Mouse (Mus musculus) forebrain, embryonic 14.5 days (tissue): Measurements from ENCODE around the gene Casp3. TPM values are rescaled to one million over a fixed set of nuclear protein-coding genes. Genes with fewer than 3 reads are reported as not detected.
A peak's percentile ranks its signal among the peaks of the same experiment; 100 is the strongest.

Experiments used
- ATAC-seq: fragments of 200-750 bp; cut with Nextera tagmentation; 2 replicates; pipeline ENCODE4 v1.8.0; 2017; ENCODE audit warnings: mild to moderate bottlenecking, moderate library complexity
- DNase-seq: peaks from one replicate; pipeline ENCODE4 v3.0.0-alpha.2; 2015; ENCODE audit warnings: low spot score
- H3K27ac ChIP-seq: fragments of 300-500 bp; sonication (generic); 2 replicates; pipeline ENCODE4 v1.5.1; 2014; ENCODE audit warnings: low read depth, mild to moderate bottlenecking, control low read depth, low read length, moderate library complexity
- H3K27me3 ChIP-seq: fragments of 300-500 bp; sonication (generic); replicated peaks from 2 replicates; pipeline ENCODE4 v1.6.1; 2014; ENCODE audit warnings: low read length, control low read depth, mixed read lengths; ENCODE audit not compliant: control insufficient read depth, insufficient read depth
- H3K36me3 ChIP-seq: fragments of 300-500 bp; sonication (generic); 2 replicates; pipeline ENCODE4 v1.6.1; 2014; ENCODE audit warnings: low read length, control low read depth; ENCODE audit not compliant: control insufficient read depth, insufficient read depth
- H3K4me1 ChIP-seq: fragments of 300-500 bp; sonication (generic); 2 replicates; pipeline ENCODE4 v1.6.1; 2014; ENCODE audit warnings: antibody characterized with exemption, low read length, control low read depth; ENCODE audit not compliant: control insufficient read depth, insufficient read depth
- H3K4me2 ChIP-seq: fragments of 300-500 bp; sonication (generic); 2 replicates; pipeline ENCODE4 v1.6.1; 2014; ENCODE audit warnings: mild to moderate bottlenecking, control low read depth, low read length
- H3K4me3 ChIP-seq: fragments of 300-500 bp; sonication (generic); 2 replicates; pipeline ENCODE4 v1.5.1; 2014; ENCODE audit warnings: low read depth, low read length, control low read depth
- H3K9ac ChIP-seq: fragments of 300-500 bp; sonication (generic); 2 replicates; pipeline ENCODE4 v1.6.1; 2014; ENCODE audit warnings: mild to moderate bottlenecking, low read length, control low read depth, moderate library complexity
- H3K9me3 ChIP-seq: fragments of 300-500 bp; sonication (generic); replicated peaks from 2 replicates; pipeline ENCODE4 v1.6.1; 2016; ENCODE audit warnings: low read length, control low read depth, mixed read lengths; ENCODE audit not compliant: control insufficient read depth
- WGBS: fragments of 180-500 bp; shearing (Covaris S2); extraction: QIAGEN DNeasy Blood & Tissue Kit; methylation state at CpG from one replicate; pipeline ENCODE4 v1.1.7; 2014; 5-methylcytosine and 5-hydroxymethylcytosine counted together
- polyA plus RNA-seq: library from polyadenylated mRNA; unstranded; fragments of >200 nt; fragmentation: Nextera tagmentation; extraction: Ambion mirVana; gene quantifications from 2 replicates; pipeline ENCODE4 v1.2.1, GENCODE M21; 2014

Casp3 gene
- polyA plus RNA-seq, result 227 and 252 TPM in 2 replicates

DNA sequence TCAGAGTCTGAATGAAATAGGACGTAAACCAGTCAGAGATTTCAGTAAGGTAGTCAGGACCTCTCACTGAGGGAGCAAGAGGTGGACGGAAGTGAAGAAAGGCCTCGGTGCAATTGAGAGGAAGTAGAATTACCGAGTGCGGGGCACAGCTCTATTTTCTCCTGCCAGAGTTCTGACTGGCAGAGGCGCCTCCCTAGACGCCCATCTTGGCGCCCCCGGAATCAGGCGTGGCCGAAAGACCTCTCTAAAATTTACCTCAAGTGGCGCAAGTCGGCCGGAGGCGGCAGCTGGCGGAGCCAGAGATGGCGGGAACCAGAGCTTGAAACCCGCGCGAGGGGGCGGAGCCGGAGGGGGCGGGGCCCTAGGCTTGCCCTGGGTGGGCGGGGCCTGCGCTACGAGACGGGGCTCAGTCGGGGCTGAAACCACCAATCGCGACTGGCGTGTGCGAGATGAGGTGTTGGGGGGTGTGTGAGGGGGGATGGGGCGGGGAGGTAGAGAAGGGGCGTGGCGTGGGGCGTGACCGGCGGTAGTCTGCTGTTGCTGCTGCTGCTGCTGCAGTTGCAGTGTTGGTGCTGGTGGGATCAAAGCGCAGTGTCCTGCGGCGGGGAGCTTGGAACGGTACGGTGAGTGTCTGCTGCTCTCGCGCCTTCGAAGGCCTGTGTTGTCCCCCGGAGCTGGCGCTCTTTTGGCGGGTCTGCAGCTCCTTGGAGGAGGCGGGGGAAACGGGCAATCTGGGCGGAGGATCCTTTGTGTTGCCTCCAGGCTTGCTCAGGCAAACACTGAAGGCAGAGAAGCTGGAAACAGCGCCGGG is at the start of gene Casp3, which contains the start of gene Primpol:
Casp3 (plus strand) TSS at position 413 of the 811 bp plus-strand sequence.
Primpol (minus strand) TSS at position 334 of the 811 bp plus-strand sequence.
- H3K4me3 ChIP-seq, result peak within 1 kb of the TSS; percentile 79
- H3K9ac ChIP-seq, result peak within 1 kb of the TSS; percentile 98
- no peaks in the 10 kb centered on the region for H3K36me3 ChIP-seq
- peaks cover 12% of the 10 kb centered on the region for H3K4me1 ChIP-seq
- H3K4me2 ChIP-seq, result peak within 1 kb of the TSS; percentile 96
- no peaks in the 10 kb centered on the region for H3K27me3 ChIP-seq
- under 1% methylated on average over 54 of the region's 54 CpGs for WGBS
- H3K27ac ChIP-seq, result peak within 1 kb of the TSS; percentile 96
- ATAC-seq, result peak; percentile 98
- no peaks in the 10 kb centered on the region for H3K9me3 ChIP-seq
- DNase-seq, result peak; percentile 98

DNA sequence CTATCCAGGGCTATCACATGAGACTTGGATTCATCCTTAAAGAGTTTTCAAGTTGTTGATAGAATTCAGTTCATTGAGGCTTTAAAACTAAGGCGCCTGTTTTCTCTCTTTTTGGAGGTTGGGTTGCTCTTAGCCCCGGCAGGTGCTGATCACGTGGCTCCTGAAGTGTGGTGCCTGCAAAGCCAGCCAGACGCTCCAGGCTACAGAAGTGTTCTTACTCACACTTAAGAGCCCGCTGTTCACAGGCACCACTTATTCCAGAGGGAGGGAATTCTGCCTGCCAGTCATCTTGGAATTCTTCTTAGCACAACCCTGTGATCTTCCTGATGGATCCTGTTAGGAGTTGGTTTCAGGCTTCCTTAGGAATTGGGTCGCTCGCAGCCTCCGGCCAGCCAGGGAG is 49.1 kb upstream of the Casp3 start:
- Histone ChIP-seq H3K4me2 (no peak overlapping the region), H3K4me1 (no peaks in the 10 kb centered on the region; the same call in 1 of the 2 replicates), H3K36me3 (peaks cover 17% of the 10 kb centered on the region), H3K9me3 (no peaks in the 10 kb centered on the region), H3K27ac (no peak overlapping the region), H3K27me3 (no peaks in the 10 kb centered on the region), H3K4me3 (no peak overlapping the region), H3K9ac (no peak overlapping the region)
- WGBS, result 90% methylated on average over 8 of the region's 8 CpGs
- no peak for ATAC-seq
- no peak for DNase-seq

DNA sequence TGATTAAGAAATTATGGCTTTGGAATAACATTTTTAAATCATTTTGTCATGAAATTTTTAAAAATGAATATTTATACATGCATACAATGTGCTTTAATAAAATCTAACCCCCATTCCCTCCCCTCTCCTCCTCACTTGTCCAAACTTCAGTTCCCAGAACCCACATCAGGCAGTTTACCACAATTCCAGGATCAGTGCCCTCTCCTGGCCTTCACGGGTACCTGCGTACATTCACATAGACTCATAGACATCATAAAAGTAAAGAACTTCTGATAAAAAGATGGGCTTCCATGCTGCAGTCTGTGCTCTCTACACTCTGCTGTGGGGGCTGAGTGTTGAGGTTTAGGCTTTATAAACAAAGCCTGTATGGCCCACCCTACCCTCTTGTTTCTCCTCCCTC is 48.1 kb upstream of the Casp3 start:
- 81% methylated on average over 2 of the region's 2 CpGs for WGBS
- no peaks in the 10 kb centered on the region for H3K9me3 ChIP-seq
- H3K4me1 ChIP-seq, result no peaks in the 10 kb centered on the region; the same call in 1 of the 2 replicates
- no peaks in the 10 kb centered on the region for H3K27me3 ChIP-seq
- no peak for ATAC-seq
- peak; percentile 16 for DNase-seq
- no peak overlapping the region for H3K4me3 ChIP-seq
- no peak overlapping the region for H3K27ac ChIP-seq
- H3K9ac ChIP-seq, result no peak overlapping the region
- H3K36me3 ChIP-seq, result peaks cover 23% of the 10 kb centered on the region
- no peak overlapping the region for H3K4me2 ChIP-seq

DNA sequence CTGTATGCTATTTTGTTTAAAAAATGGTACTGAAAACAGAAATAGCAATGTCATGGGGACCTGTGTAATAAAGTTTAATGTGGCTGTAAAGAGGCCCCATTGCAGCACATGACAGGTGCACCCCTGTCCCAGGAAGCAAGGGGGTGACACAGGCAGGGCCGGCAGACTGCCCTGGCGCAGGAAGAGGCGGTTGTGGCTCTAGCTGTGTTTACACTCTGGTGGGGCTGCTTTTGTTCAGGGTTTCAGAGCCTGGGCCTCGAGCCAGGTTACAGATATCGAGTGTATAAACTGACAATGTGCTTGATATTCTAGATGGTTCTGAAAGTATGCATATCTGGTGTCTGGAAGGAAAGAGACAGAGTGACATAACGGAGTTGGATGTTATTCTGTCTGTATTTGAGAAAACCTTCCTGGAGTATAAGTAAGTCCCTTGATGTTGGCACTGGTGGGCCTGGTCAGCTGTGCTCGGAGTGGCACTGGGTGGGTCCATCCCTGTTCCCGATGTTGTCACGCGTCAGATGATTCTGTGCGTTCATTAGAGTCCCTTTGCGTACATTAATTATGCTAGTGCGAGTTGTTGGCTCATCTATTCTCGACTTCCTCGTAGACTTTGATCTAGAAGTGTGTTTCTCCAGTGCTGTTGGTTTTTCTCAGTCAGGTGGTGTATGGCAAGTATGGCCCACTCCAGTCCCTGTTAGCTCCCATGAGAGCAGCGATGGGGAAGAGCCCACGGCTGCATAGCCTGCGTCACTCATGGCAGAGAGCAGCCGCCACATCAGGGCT is 47.2 kb upstream of the Casp3 start:
- Histone ChIP-seq H3K9ac (no peak overlapping the region), H3K9me3 (no peaks in the 10 kb centered on the region), H3K27ac (no peak overlapping the region), H3K36me3 (peaks cover 27% of the 10 kb centered on the region), H3K4me1 (no peaks in the 10 kb centered on the region; the same call in 1 of the 2 replicates), H3K27me3 (no peaks in the 10 kb centered on the region), H3K4me3 (no peak overlapping the region), H3K4me2 (no peak overlapping the region)
- 86% methylated on average over 19 of the region's 19 CpGs for WGBS
- no peak for ATAC-seq
- no peak for DNase-seq

DNA sequence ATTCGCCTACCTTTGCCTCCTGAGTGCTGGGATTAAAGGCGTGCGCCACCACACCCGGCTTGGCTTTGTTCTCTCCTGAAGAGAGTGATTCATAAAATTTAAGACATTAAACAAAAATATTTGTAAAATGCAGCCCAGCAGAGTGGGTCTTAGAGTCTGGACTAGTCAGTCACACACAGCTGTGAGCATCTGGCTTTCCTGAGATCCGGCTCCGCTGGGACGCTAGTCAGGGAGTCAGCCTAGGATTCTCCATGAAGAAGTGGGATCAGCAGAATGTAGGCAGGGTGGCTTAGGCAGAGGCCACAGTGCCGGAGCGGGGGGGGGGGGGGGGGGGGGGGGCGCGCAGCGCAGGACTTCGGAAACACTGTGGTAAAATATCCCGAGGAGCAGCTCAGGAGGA is 46.4 kb upstream of the Casp3 start:
- H3K27me3 ChIP-seq, result no peaks in the 10 kb centered on the region
- no peaks in the 10 kb centered on the region; the same call in 1 of the 2 replicates for H3K4me1 ChIP-seq
- H3K4me2 ChIP-seq, result no peak overlapping the region
- no peak overlapping the region for H3K4me3 ChIP-seq
- H3K27ac ChIP-seq, result no peak overlapping the region
- peaks cover 31% of the 10 kb centered on the region for H3K36me3 ChIP-seq
- no peak for ATAC-seq
- no peaks in the 10 kb centered on the region for H3K9me3 ChIP-seq
- no peak overlapping the region for H3K9ac ChIP-seq
- DNase-seq, result no peak
- WGBS, result 94% methylated on average over 10 of the region's 14 CpGs

DNA sequence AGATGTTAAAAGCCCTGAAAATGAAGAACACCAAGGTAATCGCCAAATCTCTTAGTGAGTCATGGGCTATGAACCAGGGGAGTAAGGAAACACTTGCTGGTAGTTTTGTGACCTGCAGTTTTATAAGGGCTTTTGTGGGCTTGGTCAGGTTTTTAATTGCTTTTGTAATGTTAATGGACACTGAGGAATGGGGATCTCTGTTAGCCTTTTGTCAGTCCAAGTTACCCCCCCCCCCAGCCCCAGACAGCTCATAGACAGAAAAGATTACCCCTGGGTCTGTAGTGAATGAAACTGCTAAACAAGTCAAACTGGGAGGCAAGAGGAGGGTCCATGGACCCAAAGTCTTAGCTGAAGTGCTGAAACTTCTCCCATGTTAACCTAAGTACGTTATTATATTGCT is 43.6 kb upstream of the Casp3 start:
- Histone ChIP-seq H3K36me3 (peaks cover 48% of the 10 kb centered on the region), H3K9ac (no peak overlapping the region)

DNA sequence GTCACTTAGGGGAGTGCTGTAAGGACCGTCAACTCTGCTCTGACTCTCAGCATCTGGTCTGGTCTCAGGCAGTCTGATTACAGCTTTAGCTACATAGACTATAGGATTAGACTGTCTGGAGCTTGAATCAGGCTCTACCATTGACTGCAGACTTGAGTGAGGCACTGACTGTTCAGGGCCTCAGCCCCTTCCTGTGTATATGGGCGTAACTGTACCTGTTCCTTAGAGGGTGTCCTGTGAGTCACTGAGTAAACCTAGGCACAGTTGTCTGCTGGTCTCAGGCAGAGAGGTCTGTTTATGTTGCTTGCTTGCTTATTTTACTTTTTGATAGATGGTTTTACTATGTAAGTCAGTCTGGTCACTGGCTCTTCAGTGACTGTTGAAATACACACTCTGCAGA is 43.1 kb upstream of the Casp3 start:
- Histone ChIP-seq H3K4me2 (no peak overlapping the region), H3K4me3 (no peak overlapping the region), H3K27me3 (no peaks in the 10 kb centered on the region), H3K9me3 (no peaks in the 10 kb centered on the region), H3K36me3 (peaks cover 52% of the 10 kb centered on the region), H3K27ac (no peak overlapping the region), H3K9ac (no peak overlapping the region), H3K4me1 (no peaks in the 10 kb centered on the region; the same call in 1 of the 2 replicates)
- DNase-seq (no peak), ATAC-seq (no peak)
- 97% methylated on average over 2 of the region's 2 CpGs for WGBS

More for the DNA sequence above, 43.6 kb upstream of the Casp3 start:
- no peaks in the 10 kb centered on the region for H3K27me3 ChIP-seq
- no peak overlapping the region for H3K4me3 ChIP-seq
- H3K9me3 ChIP-seq, result no peaks in the 10 kb centered on the region
- no peak overlapping the region for H3K4me2 ChIP-seq
- H3K4me1 ChIP-seq, result no peaks in the 10 kb centered on the region; the same call in 1 of the 2 replicates
- H3K27ac ChIP-seq, result no peak overlapping the region
- no peak for ATAC-seq
- 77% methylated on average over 2 of the region's 2 CpGs for WGBS
- DNase-seq, result no peak

DNA sequence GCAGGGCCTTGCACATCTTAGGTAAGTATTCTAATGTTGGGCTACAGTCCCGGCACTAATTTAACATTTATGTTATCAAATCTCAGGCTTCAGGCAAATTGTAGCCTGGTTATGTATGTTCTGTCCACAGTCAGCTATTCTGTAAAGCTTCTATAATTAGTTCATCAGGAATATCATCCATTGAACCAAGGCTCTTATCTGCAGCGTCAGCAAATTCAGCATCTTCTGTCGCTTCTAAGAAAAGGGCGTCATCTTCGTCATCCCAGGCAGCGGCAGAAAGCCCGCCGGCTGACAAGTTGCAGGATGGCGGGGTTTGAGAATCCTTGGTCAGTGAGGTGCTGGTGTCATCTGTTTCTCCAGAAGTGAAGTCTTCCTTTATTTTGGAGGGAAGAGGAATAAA is 38.3 kb upstream of the Casp3 start:
- ATAC-seq (no peak), DNase-seq (no peak)
- 95% methylated on average over 9 of the region's 9 CpGs for WGBS
- Histone ChIP-seq H3K9ac (no peak overlapping the region), H3K27me3 (no peaks in the 10 kb centered on the region), H3K4me3 (no peak overlapping the region), H3K4me2 (no peak overlapping the region), H3K4me1 (no peaks in the 10 kb centered on the region), H3K36me3 (peaks cover 61% of the 10 kb centered on the region), H3K27ac (no peak overlapping the region), H3K9me3 (no peaks in the 10 kb centered on the region)
